Mouse (Mus musculus) adipocyte (in vitro differentiated cells): Measurements from ENCODE around the gene Rerg.

Experiments
- DNase-seq: peaks from one replicate; pipeline ENCODE4 v3.0.0-alpha.2; 2016; ENCODE audit warnings: low spot score

Rerg gene

DNA sequence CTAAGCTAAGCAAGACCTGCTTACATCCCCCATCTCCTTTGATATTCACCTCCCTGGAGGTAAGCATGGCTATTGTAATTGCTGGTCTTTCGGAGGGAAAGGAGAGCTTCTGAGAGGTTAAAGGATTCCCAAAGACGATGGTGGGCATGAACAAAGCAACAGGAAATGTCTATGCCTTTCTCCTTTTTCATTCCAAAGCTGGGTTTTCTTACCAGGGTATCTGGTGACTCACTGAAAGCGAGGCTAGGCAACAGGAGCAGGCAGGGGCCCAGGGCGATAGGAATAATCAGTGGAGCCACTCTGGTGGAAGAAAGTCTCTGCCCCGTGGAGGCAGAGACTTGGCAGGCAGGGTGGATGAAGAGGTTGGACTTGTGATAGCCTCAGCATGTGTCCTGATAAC lies at the start of gene Rerg:
TSS of gene Rerg (minus strand) at position 272 of the 400 bp plus-strand sequence.
- DNase-seq: no peak

DNA sequence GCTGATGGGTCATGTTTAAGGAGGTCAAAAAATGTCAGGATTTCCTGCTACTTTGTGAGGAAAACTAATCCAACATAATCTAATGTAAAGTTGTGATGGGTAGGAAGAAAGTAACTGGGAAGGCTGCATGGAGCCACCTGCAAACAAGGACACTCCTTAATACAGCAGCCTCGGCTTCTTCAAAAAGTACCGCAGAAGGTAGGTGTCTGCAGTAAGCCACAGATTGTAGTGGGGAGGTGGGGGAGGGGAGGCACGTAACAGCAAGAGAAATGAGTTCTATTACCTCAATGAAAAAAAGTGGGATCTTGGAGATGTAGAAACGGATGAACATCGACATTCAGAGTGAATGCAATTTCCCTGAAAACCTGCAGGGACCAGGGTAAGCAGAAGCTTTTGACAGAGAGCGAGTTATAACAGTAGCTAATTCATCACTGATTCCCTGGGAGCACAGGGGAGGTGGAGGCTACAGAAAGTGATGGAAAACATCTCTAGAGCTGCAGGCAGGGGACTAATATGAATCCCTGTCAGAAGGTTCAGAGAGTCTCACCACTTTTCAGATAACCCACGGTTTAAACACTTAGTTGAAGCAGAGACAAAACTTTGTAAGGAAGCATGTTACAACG lies 47.7 kb upstream of the Rerg start:
- DNase-seq: no peak

GRCm38 (mm10) chr6:137211441-137211840 lies 41.1 kb upstream of the Rerg start:
- no peak for DNase-seq

DNA sequence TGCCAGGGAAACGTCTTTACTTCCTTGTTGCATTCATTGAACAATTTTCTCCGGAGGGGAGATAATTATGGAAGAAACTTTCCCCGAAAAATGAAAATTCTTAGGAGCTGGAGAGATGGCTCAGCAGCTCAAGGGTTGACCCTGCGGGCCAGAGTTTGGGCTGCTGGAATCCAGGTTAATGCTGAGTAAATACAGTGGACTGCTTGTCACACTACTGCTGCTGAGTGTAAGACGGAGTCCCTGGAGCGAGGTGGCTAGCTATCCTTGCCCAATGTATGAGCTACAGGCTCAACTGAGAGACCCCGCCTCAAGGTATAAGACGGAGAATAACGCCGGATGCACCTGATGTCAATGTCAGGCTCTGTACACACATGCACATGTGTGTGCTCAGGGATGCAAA lies 40.7 kb upstream of the Rerg start:
- no peak for DNase-seq

DNA sequence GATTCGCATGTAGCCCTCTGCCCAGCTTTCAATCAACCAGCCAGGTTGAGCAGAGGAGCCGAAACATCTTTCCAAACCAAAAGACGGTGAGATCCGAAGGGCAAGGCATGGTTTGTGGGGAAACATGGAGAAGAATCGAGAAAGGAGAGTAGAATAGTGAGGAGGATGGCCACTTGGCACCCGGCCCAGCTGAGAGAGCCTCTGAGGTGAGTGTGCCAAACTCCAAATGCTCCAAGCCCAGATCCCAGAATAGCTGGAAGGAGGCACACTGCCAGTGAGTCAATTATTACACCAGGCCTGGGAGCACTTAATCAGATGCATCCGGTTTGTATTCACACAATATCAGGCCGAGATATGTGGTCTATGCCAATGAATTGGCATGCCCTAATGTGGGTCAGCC lies 39.7 kb upstream of the Rerg start:
- DNase-seq: peak; percentile 71

GRCm38 (mm10) chr6:137207126-137207525 lies 36.8 kb upstream of the Rerg start:
- no peak for DNase-seq

DNA sequence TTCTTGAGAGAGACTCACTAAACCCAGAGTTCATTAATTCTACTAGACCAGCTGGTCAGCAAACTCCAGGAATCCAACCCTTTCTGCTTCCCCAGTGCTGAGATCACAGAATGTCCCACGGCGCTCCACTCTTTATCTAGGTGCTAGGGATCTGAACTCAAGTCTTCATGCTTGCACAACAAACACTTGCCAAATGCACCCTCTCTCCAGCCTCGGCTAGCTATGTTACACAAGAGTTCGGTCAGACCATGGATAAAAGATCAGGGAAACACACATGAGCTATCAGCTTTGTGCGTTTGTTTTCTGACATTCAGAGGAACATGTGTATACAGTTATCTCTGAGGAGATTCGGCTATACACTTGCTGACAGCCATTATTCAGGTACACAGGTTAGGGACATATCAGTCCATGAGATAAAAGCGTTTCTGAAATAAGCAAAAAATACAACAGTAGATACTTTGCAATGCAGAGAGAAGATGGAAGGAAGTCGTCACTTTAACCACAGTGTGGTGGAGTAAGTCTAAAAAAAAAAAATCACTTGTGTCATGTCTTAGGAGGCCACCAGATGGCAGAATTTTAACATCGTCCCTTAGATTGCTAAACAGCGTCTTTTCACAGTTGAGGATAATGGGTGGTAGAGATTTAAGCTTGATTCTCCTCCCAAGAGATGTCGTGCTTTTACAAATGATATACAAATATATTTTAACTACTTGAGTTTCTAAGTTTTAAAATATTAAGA lies 35.5 kb upstream of the Rerg start:
- DNase-seq: peak; percentile 47

DNA sequence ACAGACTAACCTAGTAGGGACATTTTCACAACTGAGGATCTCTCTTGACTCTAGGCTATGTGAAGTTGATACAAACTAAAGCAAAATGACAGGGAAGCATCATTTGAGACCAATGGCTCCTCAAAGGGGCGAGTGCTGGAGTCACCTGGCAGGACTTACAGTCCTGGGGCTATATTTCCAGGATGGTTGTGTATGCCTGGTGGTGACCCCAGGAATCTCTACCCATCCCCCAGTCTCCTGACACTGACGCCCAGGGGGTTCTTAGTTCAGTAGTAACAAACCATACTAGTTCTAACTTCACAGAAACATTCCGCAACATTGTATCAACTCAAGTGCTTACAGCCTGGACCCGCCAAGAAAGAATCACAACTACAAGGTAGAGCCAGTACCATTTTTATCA lies 32.4 kb upstream of the Rerg start:
- no peak for DNase-seq

DNA sequence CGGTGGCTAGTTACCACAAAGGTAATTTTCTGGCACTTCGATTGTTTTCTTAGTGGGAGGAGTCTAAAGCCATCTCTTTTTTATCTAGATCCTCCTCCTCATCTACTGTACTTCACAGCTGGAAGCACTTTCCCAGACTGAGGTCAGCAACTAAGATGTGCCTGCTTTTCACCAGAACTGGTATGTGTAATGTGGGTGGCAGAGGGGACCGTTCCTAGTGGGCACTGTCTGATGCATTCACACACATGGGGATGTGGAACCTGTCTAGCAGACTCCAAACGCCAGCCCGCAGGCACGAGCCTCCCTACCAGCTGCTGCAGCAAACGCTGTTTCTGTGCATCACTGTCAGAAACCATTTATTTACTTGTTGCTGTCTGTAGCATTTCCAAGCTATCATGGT lies 31.3 kb upstream of the Rerg start:
- DNase-seq: no peak

DNA sequence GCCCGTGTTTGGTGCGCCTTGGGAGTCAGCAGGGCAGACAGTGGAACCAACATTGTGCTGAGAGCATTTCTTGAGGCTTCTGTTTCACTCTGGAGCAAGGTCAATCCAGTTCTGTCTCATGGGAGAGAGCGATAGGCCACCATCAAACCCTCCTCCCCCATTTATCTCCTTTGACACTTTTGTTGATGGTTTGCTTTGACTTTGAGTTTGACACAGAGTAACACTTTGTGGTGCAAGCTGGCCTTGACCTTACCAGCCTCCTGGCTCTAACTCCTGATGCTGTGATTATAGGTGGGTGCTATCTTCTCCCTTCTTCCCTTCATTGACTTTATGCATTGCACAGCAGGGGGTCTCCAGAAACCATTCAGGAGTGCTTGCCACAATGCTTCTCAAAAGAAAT lies 30.9 kb upstream of the Rerg start:
- DNase-seq: no peak

DNA sequence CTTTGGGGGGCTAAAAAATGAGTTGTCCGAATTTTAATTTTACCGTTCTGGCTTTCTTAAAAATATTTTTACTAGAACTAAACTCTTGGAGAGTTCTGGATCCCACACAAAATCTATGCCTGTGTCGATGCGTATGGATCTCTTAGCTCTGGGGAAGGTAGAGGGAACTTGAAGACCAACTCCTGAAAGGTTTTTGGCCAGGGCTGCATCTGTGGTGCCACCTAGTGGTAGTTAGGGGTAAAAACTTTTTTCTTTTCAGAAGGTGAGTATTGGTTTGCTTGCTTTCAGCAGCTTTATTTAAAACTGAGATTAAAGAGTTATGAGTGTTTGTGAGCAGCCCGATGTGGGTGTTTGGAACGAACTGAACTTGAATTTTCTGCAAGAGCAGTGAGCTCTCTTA lies 21.8 kb upstream of the Rerg start:
- DNase-seq: peak; percentile 68

GRCm38 (mm10) chr6:137191026-137191425 lies 20.7 kb upstream of the Rerg start:
- DNase-seq: no peak

GRCm38 (mm10) chr6:137190577-137190976 lies 20.3 kb upstream of the Rerg start:
- DNase-seq: no peak

GRCm38 (mm10) chr6:137188375-137188926 lies 18.2 kb upstream of the Rerg start:
- no peak for DNase-seq

DNA sequence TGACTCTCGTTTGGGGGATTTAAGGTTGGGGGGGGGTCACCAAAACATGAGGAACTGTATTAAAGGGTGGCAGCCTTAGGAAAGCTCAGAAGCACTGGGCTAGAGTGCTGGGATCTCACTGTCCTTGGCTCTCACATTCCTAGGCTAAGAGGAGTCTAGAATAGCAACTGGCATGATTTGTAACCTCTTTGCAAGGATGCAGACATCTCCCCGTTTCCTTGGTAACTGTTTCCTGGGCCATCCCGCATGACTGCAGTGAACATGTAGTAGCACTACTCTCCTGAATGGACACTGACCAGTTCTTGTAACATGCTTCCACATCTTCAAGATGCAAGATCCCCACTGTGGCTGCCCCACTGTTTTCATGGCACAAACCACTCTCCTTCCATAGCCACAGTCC lies 17.1 kb upstream of the Rerg start:
- DNase-seq: no peak

GRCm38 (mm10) chr6:137180636-137181035 lies 10.3 kb upstream of the Rerg start:
- no peak for DNase-seq

DNA sequence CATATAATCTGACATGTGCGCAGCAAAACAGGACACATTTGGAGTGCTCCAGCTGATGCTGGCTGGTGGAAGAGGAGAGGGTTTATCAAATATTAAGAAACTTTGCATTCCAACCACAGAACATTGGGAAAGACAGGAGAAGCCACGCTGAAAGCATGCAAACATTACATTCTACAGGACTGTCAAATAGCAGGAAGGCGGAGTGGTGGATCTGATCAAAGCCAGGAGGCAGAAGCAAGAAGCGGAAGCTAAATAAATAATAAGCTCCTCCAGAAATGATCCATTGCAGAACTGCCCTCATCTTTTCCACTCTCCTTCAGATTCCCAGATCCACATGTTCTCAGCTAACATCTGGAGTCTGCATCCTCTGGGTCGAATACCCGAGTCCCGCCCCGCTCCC lies 9.8 kb upstream of the Rerg start:
- no peak for DNase-seq

DNA sequence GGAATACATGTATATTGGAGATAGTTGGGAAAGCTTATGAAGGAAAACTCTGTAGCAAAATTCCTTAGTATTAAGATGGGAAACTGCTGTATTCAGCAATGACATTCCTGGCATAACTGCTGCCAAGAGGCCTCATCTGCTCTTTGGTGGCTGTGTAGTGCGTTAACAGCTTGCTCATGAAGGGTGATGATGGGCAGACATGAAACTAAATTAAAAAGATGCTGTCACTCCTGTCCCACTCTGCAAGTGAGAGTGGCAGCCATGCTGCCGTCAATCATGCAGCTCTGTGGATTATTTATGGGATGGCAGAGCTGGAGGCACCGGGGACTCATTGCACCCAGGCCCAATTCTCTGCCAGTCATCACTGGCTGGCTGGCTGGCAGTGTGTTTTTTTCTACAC lies 8.7 kb upstream of the Rerg start:
- DNase-seq: no peak

GRCm38 (mm10) chr6:137170646-137171045 lies 349 bp upstream of the Rerg start:
- no peak for DNase-seq

DNA sequence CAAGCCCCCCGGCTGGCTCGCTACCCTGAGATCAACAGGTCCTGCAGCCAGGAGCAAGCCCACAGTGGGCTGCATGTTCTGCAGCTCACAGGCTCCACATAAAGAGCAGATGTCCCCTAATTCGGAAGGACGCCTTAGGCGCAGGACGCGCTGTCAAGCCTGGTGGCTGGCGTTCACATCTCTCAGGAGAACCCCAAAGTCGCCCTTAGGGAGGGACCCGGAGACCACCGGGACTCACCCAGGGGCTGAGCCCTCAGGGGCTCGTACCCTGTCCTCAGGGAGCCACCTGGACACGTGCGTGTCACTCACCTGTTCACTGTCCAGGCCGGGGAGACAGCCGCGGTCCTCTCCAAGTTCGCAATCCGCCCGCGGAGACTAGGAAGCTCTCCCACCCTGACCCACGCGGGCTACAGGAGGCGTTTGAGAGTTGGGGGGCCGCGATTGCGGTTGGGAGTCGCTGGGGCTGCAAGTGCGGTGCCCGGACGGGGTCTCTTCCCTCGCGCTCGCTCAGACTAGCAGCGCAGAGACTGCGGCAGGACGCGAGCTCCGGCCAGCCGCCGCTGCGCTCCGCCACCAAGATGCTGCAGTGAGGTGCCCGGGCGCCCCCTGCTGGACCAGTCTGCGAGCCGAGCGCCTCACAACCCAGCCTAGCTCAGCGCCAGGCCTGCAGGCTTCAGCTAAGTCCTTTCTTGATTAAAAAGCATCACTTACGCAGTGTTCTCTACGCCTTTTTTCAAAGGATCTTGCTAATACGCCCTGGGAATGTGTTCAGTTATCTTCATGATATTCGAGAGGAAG lies 927 bp downstream of the Rerg start:
- peak; percentile 76 for DNase-seq

DNA sequence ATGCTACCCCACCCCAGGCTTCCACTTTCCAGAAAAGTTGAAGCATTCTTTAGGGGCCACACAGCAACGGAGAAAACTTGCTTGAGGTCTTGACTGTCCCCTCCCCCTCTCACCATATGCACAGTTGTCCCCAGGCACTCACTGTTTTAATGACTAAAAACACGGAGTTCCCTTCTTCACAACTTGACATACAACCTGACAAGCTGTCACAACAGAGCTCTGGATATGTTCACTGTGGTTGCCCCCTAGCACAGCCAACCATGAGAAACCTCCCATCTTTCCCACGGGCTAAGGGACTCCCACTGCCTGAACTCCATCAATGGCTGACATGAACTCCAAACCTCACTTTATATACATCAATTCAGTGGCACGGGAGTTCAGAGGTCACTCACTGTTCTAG lies 3.5 kb downstream of the Rerg start:
- DNase-seq: no peak

GRCm38 (mm10) chr6:137163571-137163970 lies 6.7 kb downstream of the Rerg start:
- DNase-seq: peak; percentile 23

GRCm38 (mm10) chr6:137163061-137163460 lies 7.2 kb downstream of the Rerg start:
- DNase-seq: no peak
